ENCODE assay signal across 12 mouse cellular contexts in genomic region chr1:132586679-132587201, GRCm38 (mm10). TPM values are rescaled to one million over a fixed set of nuclear protein-coding genes. Genes with fewer than 3 reads are reported as not detected.
DNase-seq lines count a peak whose midpoint lies in the region; ATAC-seq lines count a peak whose summit lies in the region.
"Had no signal": no experiment of that assay in that cellular context is flagged by ENCODE, and none has a peak within 500 bp of the region (broad histone marks: within the 10 kb centered on the region; RNA-seq: fewer than 3 reads in every experiment).

No protein-coding gene starts in this region.

- peaks cover 58% of the 10 kb centered on the region for H3K4me1 ChIP-seq in hindbrain, embryonic 12.5 days
- H3K4me1 ChIP-seq in hindbrain, embryonic 10.5 days (replicated peaks), result peaks cover 57% of the 10 kb centered on the region
- H3K4me1 ChIP-seq in kidney, embryonic 16.5 days (ENCODE audit: insufficient read depth, low read length), result peaks cover 13% of the 10 kb centered on the region; the same call in 1 of the 2 replicates
- peaks cover 65% of the 10 kb centered on the region for H3K4me1 ChIP-seq in midbrain, embryonic 13.5 days (replicated peaks)

- H3K4me2 ChIP-seq in hindbrain, embryonic 12.5 days (replicated peaks), result no peak overlapping the region
- no peak overlapping the region for H3K4me2 ChIP-seq in kidney, embryonic 16.5 days (replicated peaks; ENCODE audit: low read depth, low read length)
- no peak overlapping the region for H3K4me2 ChIP-seq in midbrain, embryonic 13.5 days (replicated peaks)
- H3K4me2 ChIP-seq: hindbrain, embryonic 15.5 days had no signal

- H3K9ac ChIP-seq in hindbrain, embryonic 12.5 days, result no peak overlapping the region
- H3K9ac ChIP-seq in kidney, embryonic 16.5 days (replicated peaks; ENCODE audit: low read length), result no peak overlapping the region
- H3K9ac ChIP-seq in midbrain, embryonic 13.5 days (replicated peaks), result no peak overlapping the region; the same call in 1 of the 2 replicates
- H3K9ac ChIP-seq: hindbrain, embryonic 15.5 days had no signal

- H3K4me3 ChIP-seq in hindbrain, embryonic 12.5 days, result no peak overlapping the region
- no peak overlapping the region for H3K4me3 ChIP-seq in hindbrain, embryonic 10.5 days
- no peak overlapping the region for H3K4me3 ChIP-seq in kidney, embryonic 16.5 days (ENCODE audit: low read length)
- H3K4me3 ChIP-seq in midbrain, embryonic 13.5 days (replicated peaks), result no peak overlapping the region
- H3K4me3 ChIP-seq: hindbrain, embryonic 15.5 days had no signal

- peaks cover 4% of the 10 kb centered on the region; the same call in 1 of the 2 replicates for H3K36me3 ChIP-seq in hindbrain, embryonic 12.5 days
- H3K36me3 ChIP-seq in hindbrain, embryonic 10.5 days, result no peaks in the 10 kb centered on the region
- H3K36me3 ChIP-seq in kidney, embryonic 16.5 days (ENCODE audit: insufficient read depth, low read length), result no peaks in the 10 kb centered on the region
- peaks cover 15% of the 10 kb centered on the region for H3K36me3 ChIP-seq in midbrain, embryonic 13.5 days

- no peak for ATAC-seq in hindbrain, embryonic 12.5 days (ENCODE audit: low FRiP score)
- peak; percentile 78 for ATAC-seq in kidney, embryonic 16.5 days (ENCODE audit: low FRiP score, low TSS enrichment)
- ATAC-seq in midbrain, embryonic 13.5 days, result no peak
- ATAC-seq: Patski had no signal

- peak overlapping the region; percentile 23; the same call in 1 of the 2 replicates for H3K27ac ChIP-seq in hindbrain, embryonic 12.5 days
- no peak overlapping the region for H3K27ac ChIP-seq in hindbrain, embryonic 10.5 days
- no peak overlapping the region for H3K27ac ChIP-seq in kidney, embryonic 16.5 days (ENCODE audit: low read length)
- peak overlapping the region; percentile 94 for H3K27ac ChIP-seq in midbrain, embryonic 13.5 days
- H3K27ac ChIP-seq: hindbrain, embryonic 15.5 days had no signal

- WGBS in hindbrain, embryonic 12.5 days, result 55% methylated on average over 15 of the region's 15 CpGs
- WGBS in hindbrain, embryonic 10.5 days, result 53% methylated on average over 15 of the region's 15 CpGs
- 35% methylated on average over 15 of the region's 15 CpGs for WGBS in kidney, embryonic 16.5 days
- WGBS in midbrain, embryonic 13.5 days, result 54% methylated on average over 15 of the region's 15 CpGs

- no peak for DNase-seq in hindbrain, embryonic 10.5 days (ENCODE audit: low spot score)
- DNase-seq in ZHBTc4 (ENCODE audit: low read depth, low spot score), result peak; percentile 60
- DNase-seq in left cerebral cortex, postnatal 14 days (ENCODE audit: low spot score in 2 of 2), result no peak
- no peak for DNase-seq in layer of hippocampus, postnatal 25 days (ENCODE audit: extremely low spot score in 1 of 2, low spot score in 1 of 2)
- no peak for DNase-seq in left cerebral cortex, postnatal 4 days
- DNase-seq: B cell, adult 2 months; cerebellum, postnatal 14 days had no signal

- H3K27me3 ChIP-seq in hindbrain, embryonic 12.5 days, result no peaks in the 10 kb centered on the region
- no peaks in the 10 kb centered on the region for H3K27me3 ChIP-seq in hindbrain, embryonic 10.5 days (ENCODE audit: insufficient read depth, poor library complexity, severe bottlenecking)
- no peaks in the 10 kb centered on the region for H3K27me3 ChIP-seq in kidney, embryonic 16.5 days (ENCODE audit: insufficient read depth, low read length)
- H3K27me3 ChIP-seq in midbrain, embryonic 13.5 days, result no peaks in the 10 kb centered on the region
- H3K27me3 ChIP-seq: hindbrain, embryonic 15.5 days; Patski had no signal

- intact Hi-C loops in left cerebral cortex, postnatal 14 days (cut with DNase I), result no loop called here
- intact Hi-C loops in left cerebral cortex, postnatal 4 days (cut with DNase I), result no loop called here

- H3K9me3 ChIP-seq in hindbrain, embryonic 12.5 days (replicated peaks), result no peaks in the 10 kb centered on the region
- no peaks in the 10 kb centered on the region for H3K9me3 ChIP-seq in hindbrain, embryonic 10.5 days
- no peaks in the 10 kb centered on the region for H3K9me3 ChIP-seq in kidney, embryonic 16.5 days (ENCODE audit: low read length)
- no peaks in the 10 kb centered on the region for H3K9me3 ChIP-seq in midbrain, embryonic 13.5 days
- H3K9me3 ChIP-seq: hindbrain, embryonic 15.5 days had no signal

RNA-seq across cellular contexts. Expression of gene Cntn2, which starts 43.7 kb away (rescaled TPM):
- polyA plus RNA-seq in hindbrain, embryonic 12.5 days (2016; fragmentation: Nextera tagmentation; extraction: Ambion mirVana), result 83.8 and 88.4 TPM in 2 replicates
- 41.2 and 87.6 TPM in 2 replicates for polyA plus RNA-seq in hindbrain, embryonic 10.5 days (2016; fragmentation: Nextera tagmentation; extraction: Ambion mirVana)
- polyA plus RNA-seq in kidney, embryonic 16.5 days (2015; fragmentation: Nextera tagmentation; extraction: Ambion mirVana), result 0.25 and 0.58 TPM in 2 replicates
- polyA plus RNA-seq in midbrain, embryonic 13.5 days (2015; fragmentation: Nextera tagmentation; extraction: Ambion mirVana), result 63.2 and 90.2 TPM in 2 replicates
- total RNA-seq in left cerebral cortex, postnatal 14 days (2021), result 10 to 100 TPM; 53.2 to 58.8 TPM
- 10 to 100 TPM; 69.3 to 69.6 TPM for total RNA-seq in layer of hippocampus, postnatal 25 days (2021)
- 100 to 1,000 TPM; 113 to 118 TPM for total RNA-seq in left cerebral cortex, postnatal 4 days (2021)

Comparison
In these comparisons a context has a peak if more than half of its experiments do, and no peak if none do; other contexts are left out.
1. H3K27ac ChIP-seq: peak in hindbrain, embryonic 12.5 days (single experiment) and midbrain, embryonic 13.5 days (single experiment); none in hindbrain, embryonic 10.5 days (single experiment) and kidney, embryonic 16.5 days (single experiment).
2. RNA of gene Cntn2, which starts 43.7 kb away (polyA plus RNA-seq): 63.2 to 90.2 TPM in midbrain, embryonic 13.5 days, 41.2 to 87.6 TPM in hindbrain, embryonic 10.5 days and 83.8 to 88.4 TPM in hindbrain, embryonic 12.5 days; 0.25 to 0.58 TPM in kidney, embryonic 16.5 days; every median in the first group is over 10 times any median in the second.